Mouse (Mus musculus): ENCODE measurements around the gene H2-DMa.

The H2-DMa gene

GRCm38 (mm10) chr17:34119249-34120179 is at the start of gene H2-DMa:
TSS of gene H2-DMa (plus strand) at chr17:34119541.
- peak; percentile 97 for DNase-seq

- DNase-seq: no peak
Measured at GRCm38 (mm10) chr17:34072091-34072490, 47.2 kb upstream of the H2-DMa start.

GRCm38 (mm10) chr17:34075271-34075670 is 44.1 kb upstream of the H2-DMa start:
- peak; percentile 81 for DNase-seq

GRCm38 (mm10) chr17:34077549-34077948 is 41.8 kb upstream of the H2-DMa start:
- DNase-seq: peak; percentile 80

- no peak for DNase-seq
Measured at GRCm38 (mm10) chr17:34078148-34078547, 41.2 kb upstream of the H2-DMa start.

- no peak for DNase-seq
Measured at GRCm38 (mm10) chr17:34079002-34079401, 40.3 kb upstream of the H2-DMa start.

- no peak for DNase-seq
Measured at GRCm38 (mm10) chr17:34079621-34080020, 39.7 kb upstream of the H2-DMa start.

GRCm38 (mm10) chr17:34083104-34083503 is 36.2 kb upstream of the H2-DMa start:
- DNase-seq: no peak

GRCm38 (mm10) chr17:34087386-34087785 is 32.0 kb upstream of the H2-DMa start:
- no peak for DNase-seq

GRCm38 (mm10) chr17:34088124-34088523 is 31.2 kb upstream of the H2-DMa start:
- DNase-seq: no peak

- DNase-seq: peak; percentile 33
Measured at GRCm38 (mm10) chr17:34090923-34091322, 28.4 kb upstream of the H2-DMa start.

- no peak for DNase-seq
Measured at GRCm38 (mm10) chr17:34092197-34092875, 27.0 kb upstream of the H2-DMa start, which contains the start of gene H2-Oa. TSS of gene H2-Oa (plus strand) at chr17:34092340.

- no peak for DNase-seq
Measured at GRCm38 (mm10) chr17:34093199-34093874, 26.0 kb upstream of the H2-DMa start.

- DNase-seq: no peak
Measured at GRCm38 (mm10) chr17:34094283-34095035, 24.9 kb upstream of the H2-DMa start.

- no peak for DNase-seq
Measured at GRCm38 (mm10) chr17:34096497-34097010, 22.8 kb upstream of the H2-DMa start.

GRCm38 (mm10) chr17:34097272-34097671 is 22.1 kb upstream of the H2-DMa start:
- no peak for DNase-seq

- no peak for DNase-seq
Measured at GRCm38 (mm10) chr17:34098709-34099479, 20.4 kb upstream of the H2-DMa start.

GRCm38 (mm10) chr17:34099531-34099930 is 19.8 kb upstream of the H2-DMa start:
- DNase-seq: no peak

- DNase-seq: no peak
Measured at GRCm38 (mm10) chr17:34101185-34101584, 18.2 kb upstream of the H2-DMa start.

- DNase-seq: peak; percentile 97
Measured at GRCm38 (mm10) chr17:34101604-34102032, 17.7 kb upstream of the H2-DMa start.

- no peak for DNase-seq
Measured at GRCm38 (mm10) chr17:34102831-34103230, 16.5 kb upstream of the H2-DMa start.

Measured in right cerebral cortex, postnatal 14 days (tissue).